Mouse (Mus musculus) MN1 (cell line): ENCODE measurements around the gene Ypel5.

Experiments used
- DNase-seq: peaks from one replicate; pipeline ENCODE4 v3.0.0-alpha.2; 2016; ENCODE audit warnings: low spot score

Gene Ypel5

DNA sequence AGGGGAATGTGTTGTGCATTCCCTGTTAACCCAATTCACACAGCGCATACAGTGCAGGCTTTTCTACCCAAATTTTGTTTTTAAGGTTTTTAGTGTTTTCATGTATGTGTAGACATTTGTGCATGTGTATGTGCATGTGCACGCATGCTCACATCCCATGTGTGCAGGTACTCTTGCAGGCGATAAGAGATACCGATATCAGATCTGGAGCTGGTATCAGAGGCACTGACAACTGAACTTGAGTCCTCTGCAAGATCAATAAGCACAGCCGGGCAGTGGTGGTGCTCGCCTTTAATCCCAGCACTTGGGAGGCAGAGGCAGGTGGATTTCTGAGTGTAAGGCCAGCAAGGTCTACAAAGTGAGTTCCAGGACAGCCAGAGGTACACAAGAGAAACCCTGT, 8.1 kb downstream of the Ypel5 start:
- no peak for DNase-seq

DNA sequence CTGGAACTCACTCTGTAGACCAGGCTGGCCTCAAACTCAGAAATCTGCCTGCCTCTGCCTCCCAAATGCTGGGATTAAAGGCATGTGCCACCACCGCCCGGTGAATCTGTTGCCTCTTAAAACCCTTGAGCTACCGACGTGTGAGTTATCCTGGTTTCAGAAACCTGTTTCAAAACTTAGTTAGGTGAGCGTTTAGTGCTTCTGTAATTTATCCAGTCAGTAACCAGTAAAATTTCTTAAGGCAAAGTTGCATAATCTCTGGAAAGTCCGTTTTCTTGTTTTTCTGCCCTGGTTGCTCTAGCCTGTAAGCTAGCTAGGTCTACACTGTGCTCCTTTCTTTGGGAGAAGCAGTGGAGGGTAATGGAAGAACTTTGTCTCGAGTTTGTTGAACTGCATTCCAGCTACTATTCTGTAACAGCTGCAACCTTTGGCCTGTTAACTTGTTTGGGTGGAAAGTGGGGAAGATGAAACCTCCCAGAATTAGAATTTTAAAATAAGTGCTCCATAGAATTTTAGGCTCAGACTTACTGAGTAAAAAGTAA, 8.8 kb downstream of the Ypel5 start:
- DNase-seq: no peak

DNA sequence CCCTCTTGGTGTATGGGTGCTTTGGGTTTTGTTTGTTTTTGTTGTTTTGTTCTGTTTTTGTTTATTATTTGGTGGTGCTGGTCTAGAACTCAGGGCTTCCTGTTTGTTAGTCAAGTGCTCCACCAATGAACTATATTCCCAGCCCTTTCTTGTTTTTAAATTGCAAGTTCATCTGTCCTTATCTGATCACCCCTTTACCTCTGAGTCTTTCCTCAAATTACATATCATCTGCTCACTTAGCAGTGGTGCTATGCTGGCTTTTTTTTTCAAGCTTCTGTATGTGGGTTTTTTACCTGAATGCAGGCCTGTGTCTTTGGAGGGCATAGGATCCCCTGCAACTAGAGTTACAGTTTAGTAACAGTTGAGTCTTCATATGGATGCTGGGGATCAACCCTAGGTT, 9.3 kb downstream of the Ypel5 start:
- no peak for DNase-seq

DNA sequence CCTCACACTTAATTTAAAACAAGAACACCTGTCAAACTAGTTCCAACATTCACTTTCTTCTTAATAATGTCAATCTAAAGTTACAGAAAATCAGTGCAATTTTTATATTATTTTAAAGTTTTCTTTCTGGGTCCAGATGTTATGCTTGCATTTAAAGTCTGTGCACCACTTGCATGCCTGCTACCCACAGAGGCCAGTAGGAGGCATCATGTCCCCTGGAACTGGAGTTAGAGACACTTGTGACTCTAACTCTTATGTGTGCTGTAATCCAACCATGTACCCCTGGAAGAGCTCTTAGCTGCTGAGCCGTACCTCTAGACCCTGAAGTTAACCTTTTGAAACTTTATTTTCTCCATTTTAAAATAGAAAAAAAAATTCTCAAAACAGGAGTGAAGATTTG, 19.0 kb downstream of the Ypel5 start:
- DNase-seq: no peak

DNA sequence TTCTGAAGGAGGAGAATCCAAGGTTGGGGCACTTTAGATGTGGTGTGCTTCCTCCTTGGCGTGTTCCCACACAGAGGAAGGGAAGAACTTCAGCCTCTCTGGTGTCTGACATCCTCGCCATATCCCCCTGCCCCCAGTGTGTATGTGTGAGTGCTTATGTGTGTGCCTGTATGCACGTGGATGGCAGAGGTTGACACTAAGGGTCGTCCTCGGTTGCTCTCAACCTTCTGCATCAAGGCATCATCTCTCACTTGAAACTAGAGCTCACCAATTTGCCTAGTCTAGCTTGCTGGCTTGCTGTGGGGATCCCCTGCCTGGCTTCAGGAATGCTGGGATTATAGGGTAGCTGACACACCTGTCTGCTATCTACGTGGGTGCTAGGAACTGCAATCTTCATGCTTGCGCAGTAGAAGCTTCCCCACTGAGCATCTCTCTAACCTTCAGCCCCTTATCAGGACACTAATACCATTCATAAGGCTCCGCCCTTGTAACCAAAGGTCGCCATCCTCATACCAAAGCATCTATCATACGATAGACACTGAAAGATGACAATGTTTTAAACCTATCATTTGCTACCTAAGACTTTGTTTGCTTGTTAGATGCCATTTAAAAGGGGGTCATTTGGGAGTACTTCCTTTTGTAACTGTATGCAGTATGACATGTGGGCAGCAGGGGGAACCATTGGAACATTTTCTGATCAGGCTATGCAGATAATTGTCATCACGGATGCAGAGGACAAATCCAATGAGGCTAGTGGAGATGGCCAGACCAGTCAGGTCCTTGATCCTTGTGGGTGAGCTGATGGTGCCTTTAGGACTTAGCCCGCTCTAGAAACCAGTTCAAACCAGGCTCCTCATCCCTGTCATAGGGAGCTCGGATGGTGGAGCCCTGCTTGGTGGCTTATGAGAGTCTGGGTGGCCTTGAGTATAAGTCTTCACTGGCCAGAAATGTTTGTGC, 21.7 kb downstream of the Ypel5 start:
- peak; percentile 63 for DNase-seq

DNA sequence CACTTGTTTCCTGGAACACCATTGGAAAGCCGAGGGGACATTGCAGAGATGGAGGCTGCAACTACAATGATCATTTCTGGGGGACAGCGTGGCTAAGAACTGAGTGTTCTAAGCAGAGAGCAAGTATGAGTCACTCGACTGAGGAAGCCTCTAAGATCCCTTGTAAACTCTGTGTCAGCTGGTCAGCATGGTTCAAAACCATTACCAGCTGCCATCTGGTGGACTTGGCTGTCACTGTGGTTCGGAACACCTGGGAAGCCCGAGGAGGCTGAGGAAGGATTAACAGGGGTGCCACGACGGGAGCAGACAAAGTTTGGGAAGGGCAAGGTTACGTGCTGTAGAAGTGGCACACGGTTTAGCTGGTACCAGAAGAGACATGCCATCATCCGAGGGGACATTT, 27.0 kb downstream of the Ypel5 start:
- no peak for DNase-seq

DNA sequence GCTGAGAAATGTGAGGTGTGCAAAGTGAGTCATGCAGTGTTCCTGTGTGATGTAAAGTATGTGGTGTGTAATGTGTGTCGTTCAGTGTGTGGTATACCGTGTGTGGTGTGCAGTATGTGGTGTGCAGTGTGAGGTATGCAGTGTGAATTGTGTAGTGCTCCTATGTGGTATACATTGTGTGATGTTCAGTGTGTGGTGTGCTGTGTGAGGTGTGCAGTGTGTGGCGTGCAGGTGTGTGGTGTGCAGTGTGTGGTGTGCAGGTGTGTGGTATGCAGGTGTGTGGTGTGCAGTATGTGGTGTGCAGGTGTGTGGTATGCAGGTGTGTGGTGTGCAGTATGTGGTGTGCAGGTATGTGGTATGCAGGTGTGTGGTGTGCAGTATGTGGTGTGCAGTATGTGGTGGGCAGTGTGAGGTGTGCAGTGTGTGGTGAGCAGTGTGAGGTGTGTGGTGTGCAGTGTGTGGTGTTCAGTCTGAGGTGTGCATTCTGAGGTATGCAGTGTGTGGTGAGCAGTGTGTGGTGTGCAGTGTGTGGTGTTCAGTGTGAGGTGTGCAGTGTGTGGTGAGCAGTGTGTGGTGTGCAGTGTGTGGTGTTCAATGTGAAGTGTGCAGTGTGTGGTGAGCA, 30.5 kb downstream of the Ypel5 start:
- DNase-seq: no peak

DNA sequence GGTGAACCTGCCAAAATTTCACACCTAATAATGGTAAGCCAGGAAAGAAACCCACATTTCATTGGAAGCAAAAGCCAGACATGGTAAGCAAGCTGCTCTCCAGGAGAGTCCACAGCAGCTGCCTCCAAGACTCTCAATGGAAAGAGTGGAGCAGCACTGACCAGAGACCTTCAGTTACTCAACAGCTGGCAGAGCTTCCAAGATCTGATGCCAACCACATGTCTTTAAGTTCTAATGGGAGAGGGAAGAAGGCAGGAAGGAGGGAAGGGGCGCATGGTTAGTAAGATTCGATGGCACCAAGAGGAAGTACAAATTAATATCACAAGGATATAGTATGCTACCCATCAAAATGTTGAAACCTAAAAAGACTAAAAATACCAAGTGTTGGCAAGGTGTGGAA, 31.9 kb downstream of the Ypel5 start:
- no peak for DNase-seq

DNA sequence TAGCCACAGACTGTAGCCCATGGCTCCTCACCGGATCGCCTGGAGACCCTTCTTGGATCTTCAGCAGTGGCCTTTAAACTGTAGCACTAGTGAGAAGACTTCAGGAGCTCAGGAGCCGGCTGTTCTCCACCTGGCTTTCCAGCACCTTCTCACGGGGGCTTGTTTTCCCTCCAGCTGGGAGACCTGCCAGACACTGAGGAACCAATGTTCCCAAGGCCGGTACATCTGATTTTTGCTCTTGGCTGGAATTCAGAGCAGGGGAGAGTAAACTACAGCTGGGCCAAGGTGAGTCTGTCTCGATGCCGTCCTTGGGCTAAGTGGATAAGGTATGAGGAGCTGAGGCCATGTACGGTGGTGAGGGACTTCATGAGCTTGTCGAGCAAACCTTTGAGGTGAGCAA, 42.7 kb downstream of the Ypel5 start:
- DNase-seq: no peak

DNA sequence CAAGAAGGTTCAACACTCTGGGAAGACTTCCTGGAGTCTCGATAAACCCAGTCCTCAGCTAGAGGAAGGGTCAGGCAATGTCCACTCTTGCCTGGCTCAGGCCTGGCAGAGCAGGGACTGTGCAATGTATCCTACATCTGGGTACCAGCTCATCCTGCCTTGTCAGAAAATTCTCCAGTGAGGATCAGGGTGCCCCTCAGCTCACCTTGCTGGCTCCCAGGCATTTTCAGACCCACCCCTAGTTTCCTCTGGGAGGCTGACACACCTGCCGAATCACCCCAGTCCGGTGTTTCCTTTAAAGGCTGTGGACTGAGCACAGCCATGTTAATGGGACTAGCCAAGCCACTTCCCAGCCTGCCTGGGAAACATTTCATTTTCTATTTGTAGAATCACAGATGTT, 43.9 kb downstream of the Ypel5 start:
- DNase-seq: no peak

DNA sequence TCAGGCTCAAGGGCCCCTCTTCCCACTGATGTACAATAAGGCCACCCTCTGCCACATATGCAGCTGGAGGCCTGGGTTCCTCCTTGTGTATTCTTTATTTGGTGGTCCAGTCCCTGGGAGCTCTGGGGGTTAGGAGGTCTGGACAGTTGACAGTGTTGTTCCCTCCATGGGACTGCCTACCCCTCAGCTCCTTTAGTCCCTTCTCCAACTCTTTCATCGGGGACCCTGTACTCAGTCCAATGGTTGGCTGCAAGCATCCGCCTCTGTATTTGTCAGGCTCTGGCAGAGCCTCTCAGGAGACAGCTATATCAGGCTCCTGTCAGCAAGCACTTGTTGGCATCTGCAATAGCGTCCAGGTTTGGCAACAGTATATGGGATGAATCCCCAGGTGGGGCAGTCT, 44.8 kb downstream of the Ypel5 start:
- no peak for DNase-seq

DNA sequence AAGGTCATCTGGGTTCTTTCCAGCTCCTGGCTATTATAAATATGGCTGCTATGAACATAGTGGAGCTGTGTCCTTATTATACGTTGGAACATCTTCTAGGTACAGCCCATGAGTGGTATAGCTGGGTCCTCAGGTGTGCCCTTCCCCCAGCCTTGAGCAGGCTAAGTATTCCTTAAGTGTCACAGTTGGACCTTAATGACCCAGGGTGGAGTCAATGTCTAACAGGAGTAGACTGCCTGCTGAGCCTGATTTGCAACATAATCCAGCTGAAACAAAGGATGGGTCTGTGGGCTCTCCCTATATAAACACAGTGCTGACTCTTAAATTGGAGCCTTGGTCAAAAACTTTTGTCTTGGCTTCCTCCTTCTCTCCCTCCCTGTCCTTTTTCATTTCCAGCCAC, 45.6 kb downstream of the Ypel5 start:
- DNase-seq: no peak

DNA sequence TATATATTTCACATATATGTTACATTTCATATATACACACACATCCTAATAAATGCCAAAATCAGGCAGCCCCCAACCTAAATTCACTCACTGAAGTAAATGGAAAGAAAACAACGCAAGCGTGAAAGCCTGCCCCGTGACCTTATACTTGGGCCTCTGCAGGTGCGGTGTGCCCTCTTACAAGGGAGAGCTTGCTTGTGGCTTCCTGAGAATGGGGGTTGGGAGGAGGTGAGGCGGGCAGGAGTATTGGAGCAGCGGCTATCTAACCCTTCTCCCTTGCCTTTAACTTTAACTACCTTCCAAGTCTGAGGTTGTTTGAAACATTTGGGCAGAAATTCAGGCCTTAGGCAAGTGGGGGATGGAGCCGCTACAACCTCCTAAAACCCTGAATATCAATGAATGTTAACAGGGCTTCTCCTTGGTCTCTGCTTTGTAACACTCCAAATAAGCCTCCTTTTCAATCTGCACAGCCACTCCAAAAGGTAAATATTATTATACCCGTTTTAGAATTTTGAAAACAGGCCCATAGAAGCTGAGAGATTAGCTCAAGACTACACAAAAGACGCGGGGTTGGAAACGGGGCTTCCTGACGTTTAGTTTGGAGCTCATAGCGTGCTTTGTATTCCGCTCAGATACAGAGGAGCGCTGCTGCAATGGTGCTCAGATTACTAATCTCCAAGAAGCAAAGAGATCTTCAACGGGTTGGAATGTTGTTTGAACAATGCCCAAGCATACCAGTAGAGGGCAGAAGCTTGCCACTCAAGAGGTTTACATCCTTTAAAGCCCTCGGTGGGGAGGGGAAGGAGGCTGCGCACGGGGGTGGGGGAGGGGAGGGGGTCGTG, 53.5 kb downstream of the Ypel5 start:
- DNase-seq: peak; percentile 55

DNA sequence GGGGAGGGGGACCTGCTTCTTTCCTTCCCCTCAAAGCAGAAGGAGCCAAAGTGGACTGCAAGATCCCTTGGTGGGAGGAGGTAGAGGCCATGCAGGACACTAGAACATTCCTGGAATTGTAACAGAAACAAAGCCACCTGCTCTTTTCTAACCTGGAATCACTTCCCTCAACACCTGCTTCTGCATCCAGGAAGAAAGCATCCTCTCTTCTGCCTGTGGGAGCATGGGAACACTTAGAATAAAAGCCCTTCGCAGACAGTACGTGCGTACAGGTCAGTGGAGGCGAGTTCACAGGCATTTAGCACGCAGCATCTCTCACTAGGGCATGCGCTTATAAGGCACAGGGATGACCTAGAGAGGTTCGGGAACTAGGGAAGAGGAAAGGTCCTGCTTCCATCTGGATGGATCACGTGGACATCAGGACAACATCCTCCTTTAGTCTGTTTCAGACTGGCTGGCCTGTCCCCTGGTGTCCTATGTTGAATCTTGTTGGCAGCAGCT, 54.2 kb downstream of the Ypel5 start:
- DNase-seq: no peak

DNA sequence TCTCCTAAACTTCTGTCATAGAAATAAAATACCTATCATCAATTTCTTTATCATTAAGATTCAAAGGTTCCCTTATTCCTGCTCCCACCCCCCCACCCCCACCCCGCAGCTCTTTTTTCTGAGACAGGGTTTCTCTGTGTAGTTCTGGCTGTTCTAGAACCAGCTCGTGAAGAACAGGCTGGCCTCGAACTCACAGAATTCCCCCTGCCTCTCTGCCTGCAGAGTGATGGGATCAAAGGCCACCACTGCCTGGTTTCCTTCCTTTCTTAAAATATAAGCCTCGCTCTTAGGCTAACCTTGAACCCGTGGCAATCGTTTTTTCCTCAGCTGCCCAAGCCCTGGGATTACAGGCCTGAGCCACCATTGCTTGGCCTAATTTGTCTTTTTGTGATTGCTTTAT, 55.3 kb downstream of the Ypel5 start:
- DNase-seq: no peak

DNA sequence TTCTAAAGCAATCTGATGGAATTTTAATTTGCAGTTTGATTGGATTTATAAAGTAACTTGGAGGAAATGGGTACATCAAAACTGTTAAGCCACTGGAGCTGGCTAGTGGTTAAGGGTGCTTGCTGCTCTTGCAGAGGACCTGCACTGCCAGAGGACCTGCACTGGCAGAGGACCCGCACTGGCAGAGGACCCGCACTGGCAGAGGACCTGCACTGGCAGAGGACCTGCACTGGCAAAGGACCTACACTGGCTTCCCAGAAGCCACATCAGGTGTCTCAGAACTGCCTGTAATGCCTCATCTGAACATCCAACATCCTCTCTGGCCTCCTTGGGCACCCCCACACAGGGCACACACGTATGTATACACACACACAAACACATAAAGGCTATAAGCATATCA, 59.3 kb downstream of the Ypel5 start:
- no peak for DNase-seq

DNA sequence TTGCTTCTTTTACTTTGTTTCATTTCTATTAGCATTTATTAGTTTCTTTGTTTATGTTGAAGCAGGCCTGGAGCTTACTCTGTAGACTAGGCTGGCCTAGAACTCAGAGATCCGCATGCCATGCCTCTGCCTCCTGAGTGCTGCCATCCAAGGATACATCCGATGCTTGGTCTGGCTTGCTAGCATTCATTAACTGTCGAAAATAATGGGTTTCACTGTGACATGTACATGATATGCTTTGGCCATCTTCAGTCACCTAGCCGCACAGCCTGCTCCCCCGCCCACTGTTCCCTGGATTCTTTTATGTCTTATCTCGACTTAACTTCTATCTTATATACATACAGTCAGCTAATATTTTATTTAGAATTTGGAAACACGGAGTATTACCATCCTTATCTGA, 60.8 kb downstream of the Ypel5 start:
- no peak for DNase-seq

DNA sequence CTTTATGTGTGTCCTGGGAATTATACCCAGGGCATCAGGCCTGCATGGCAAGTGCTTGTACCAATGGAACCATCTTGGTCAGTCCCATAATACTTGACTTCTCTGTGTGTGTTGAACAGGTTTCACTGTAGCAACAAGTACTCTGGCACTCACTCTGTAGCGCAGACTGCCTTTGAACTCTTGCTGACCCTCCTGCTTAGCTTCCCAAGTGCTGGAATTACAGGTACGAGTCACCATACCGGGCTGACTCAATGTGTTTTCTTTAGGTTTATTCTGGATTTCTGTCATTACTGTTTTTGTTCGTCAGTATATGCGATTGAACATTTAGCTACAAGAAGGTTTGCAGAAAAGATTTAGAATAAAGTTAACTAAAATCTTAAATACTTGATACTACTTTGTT, 61.7 kb downstream of the Ypel5 start:
- DNase-seq: no peak

DNA sequence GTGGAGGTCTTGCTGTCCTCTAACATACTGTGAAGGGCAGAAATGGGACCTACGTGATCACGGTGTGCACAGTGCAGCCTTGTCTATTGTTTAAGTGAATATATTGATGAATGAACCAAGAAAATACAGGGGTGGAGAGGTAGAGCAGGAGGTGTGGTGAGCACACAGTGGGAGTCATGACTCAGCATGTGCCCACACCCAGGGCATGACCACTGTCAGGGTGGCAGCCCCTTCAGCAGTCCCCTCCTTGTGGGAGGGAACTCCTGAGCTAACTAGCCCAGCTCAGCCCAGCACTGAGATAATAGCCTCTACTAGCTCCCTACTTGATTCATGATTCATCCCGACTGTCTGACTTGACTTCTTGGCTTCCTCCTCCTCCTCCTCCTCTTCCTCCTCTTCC, 62.5 kb downstream of the Ypel5 start:
- no peak for DNase-seq
